Mouse (Mus musculus) kidney, adult 2 months (tissue): ENCODE results near the gene Wdr93.

Experiments
- CTCF ChIP-seq: fragments of 200-500 bp; conservative IDR thresholded peaks from 2 replicates; pipeline ENCODE4 v1.5.1; 2011; ENCODE audit warnings: low read depth, mild to moderate bottlenecking, control low read depth, low read length, moderate library complexity, mixed read lengths; ENCODE audit not compliant: insufficient read depth, insufficient read length
- POLR2A ChIP-seq: fragments of 200-500 bp; IDR thresholded peaks from one replicate; pipeline ENCODE4 v1.6.1; 2011; ENCODE audit warnings: low read depth, low read length, control low read depth

GRCm38 (mm10) chr7:79710130-79710607 is 32.8 kb upstream of the Wdr93 start:
- TF ChIP-seq CTCF, result no peak
- no peak for TF ChIP-seq POLR2A
